Mouse (Mus musculus): ENCODE measurements at regions not wholly inside any gene's neighbourhood (a gene's known extent, or its start where the extent isn't known, plus 50 kb on each side); places are given as distances from the start of the nearest gene placed in this dataset.

- DNase-seq = no peak
Measured at GRCm38 (mm10) chr11:20929426-20929825, 98.6 kb upstream of the Lgalsl start.

DNA sequence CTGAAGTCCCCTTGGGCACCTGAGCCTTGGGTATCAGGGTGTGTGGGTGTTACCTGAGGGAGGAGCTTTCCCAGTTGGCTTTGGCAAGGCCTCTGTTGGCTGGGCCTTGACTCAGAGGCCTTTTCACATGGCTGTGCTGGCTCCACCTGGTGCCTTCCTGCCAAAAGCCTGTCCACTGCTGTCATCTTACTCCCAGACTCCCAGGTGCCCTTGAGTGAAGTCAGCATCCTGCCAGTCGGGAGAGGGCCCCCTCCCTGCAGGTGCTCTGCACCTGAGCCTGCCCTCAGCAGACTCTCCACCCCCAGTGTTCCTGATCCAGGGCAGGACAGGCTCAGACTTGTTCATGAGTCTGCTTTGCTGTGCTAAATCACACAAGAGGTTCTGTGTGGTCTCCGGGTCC is 99.2 kb upstream of the Lgalsl start:
- no peak for DNase-seq

GRCm38 (mm10) chr11:20930573-20930972 is 99.7 kb upstream of the Lgalsl start:
- DNase-seq = no peak

DNA sequence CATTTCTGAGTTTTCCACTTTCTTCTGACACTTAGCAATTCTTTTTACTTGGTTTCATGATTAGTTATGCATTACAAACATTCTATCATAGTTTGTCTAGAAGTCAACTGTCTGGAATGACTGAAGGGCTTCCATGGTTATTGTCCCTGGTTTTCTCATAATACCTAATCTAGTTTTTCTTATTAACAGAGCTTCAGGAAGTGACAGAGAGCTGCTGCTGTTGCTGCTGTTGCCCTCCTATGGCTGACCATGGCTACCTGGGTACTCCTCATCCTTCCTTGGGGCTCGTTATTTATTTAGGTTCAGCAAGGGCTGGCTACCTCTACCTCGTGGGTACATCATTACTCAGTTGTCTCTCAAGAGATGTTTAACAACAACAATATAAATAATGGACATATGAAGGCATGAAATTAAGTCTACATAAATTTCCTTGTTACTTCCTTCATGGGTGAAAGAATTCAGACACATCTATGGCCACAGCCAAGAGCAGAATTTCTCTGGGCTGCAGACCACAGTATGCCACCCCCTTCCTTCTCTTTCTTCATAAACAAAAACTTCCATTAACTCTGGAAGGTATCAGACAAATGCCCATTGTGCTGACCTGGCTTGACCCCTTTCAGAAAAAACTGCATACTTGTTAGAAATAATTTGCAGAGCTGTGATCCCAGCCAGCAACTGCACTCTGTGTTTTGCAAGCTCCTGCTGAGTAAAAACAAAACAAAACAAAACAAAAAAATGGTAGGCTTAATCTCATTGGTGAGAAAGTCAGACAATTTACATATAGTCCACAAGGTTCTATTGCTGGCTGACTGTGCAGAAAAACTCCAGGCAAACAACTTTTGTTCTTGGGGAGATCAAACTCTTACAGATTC is 103.6 kb upstream of the Lgalsl start:
- no peak for DNase-seq

DNA sequence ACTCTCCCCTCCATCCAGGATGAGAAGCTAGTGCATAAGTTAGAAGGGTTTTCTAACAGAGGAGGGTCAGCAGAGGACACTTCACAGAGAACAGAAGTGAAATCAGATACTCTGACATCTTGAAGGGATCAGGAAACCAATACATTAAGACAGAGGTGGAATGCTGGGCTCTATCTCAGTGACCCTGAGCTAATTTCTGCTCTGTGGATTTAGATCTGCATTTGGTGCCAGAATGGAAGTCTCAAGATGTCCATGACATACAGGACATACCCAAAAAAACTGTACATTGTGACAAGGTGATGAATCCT is 104.2 kb upstream of the Lgalsl start:
- DNase-seq = no peak

GRCm38 (mm10) chr11:20935910-20936309 is 105.1 kb upstream of the Lgalsl start:
- DNase-seq = no peak

- no peak for DNase-seq
Measured at GRCm38 (mm10) chr11:20936996-20937395, 106.1 kb upstream of the Lgalsl start.

DNA sequence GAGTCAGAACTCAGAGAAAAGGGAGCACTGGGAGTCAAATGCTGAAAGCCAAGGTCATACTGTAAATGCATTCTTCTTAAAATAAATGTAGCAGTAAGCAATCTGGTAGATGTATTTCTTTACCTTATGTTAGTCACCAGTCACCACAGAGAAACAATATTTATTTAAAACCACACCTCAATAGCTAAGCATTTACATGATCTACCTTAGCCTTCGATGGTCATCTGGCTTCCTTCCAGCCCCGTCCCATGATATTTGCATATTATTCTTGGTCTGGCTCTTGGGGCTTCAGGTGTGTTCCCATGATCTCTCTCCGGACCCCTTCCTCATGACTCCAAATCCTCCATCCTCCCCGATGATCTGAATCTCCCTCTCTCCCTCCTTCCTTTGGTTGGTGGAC is 107.1 kb upstream of the Lgalsl start:
- DNase-seq = no peak

DNA sequence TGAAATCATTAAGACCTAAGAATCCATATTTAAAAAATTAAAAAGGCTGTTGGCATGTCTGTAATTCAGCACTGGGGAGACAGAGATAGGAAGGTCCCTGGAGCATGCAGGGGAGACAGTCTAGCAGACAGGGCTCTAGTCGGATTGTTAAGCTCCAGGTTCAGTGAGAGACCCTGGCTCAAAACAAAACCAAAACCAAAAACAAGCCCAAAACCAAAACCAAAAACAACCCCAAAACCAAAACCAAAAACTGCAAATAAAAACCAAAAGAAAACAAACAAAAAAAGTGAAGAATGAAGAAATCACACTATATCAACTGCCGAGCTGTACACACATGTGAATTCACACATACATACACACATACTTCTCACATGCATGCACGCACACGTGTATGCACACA is 108.8 kb upstream of the Lgalsl start:
- no peak for DNase-seq

DNA sequence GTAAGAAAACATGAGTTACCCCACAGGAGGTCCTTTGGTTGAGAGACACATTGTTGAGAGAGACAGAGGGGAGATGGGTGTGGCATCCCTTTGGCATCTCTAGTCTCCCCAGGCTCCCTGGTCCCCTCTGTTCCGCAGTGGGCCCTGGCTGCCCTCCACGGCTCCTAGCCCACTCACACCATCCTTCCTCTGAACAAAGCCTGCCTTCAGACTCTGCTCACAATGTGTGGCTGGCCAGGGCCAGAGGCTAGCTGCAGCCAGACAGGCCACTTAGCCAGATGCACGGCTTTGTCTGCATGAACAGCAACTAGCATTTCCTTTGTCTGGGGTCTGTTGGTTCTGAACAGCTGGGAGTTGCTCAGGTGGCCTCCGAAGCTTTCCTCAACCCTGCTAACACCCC is 110.7 kb upstream of the Lgalsl start:
- DNase-seq = no peak

- no peak for DNase-seq
Measured at GRCm38 (mm10) chr11:20955561-20955960, 124.7 kb upstream of the Lgalsl start.

GRCm38 (mm10) chr11:20957766-20958165 is 126.9 kb upstream of the Lgalsl start:
- DNase-seq = no peak

- DNase-seq = peak; percentile 10
Measured at GRCm38 (mm10) chr11:20958233-20958632, 127.4 kb upstream of the Lgalsl start.

DNA sequence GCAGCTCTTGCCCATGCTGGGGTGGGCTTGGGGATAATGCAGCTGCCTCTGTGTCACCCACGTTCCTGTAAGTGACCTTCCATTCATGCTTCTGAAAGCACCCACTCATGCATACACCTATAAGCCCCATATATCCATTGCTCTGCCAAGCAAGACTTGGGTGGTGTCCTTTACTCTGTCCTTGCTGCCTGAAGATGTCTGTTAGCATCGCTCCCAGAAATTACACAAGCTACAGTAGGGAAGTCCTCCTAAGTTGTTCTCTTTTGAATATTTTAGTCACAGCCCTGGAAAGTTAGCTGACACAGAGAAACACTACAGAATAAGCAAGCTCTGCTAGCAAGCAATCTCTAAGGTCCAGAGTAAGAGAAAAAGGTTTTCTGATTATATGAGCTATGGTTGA is 129.2 kb upstream of the Lgalsl start:
- no peak for DNase-seq

- no peak for DNase-seq
Measured at GRCm38 (mm10) chr11:20960750-20961149, 129.9 kb upstream of the Lgalsl start.

DNA sequence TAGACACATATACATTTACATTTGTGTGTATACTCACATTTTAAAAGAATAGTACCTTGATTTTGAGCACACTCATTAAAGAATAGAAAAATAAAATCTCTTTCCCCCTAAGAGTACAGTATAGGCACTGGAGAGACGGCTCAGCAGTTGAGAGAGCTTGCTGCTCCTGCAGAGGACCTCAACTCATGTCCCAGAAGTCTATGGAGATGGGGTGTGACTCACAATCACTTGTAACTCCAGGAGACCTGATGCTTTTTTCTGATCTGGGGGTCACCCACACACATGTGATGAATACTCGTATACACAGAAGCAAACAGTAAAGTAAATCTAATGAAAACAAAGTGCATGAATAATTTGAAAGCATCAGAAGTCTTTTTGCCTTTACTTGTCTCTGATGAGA is 129.5 kb upstream of the Peli1 start:
- DNase-seq = no peak

GRCm38 (mm10) chr11:20965575-20966239 is 125.4 kb upstream of the Peli1 start:
- no peak for DNase-seq

- no peak for DNase-seq
Measured at GRCm38 (mm10) chr11:20967321-20967984, 123.6 kb upstream of the Peli1 start.

DNA sequence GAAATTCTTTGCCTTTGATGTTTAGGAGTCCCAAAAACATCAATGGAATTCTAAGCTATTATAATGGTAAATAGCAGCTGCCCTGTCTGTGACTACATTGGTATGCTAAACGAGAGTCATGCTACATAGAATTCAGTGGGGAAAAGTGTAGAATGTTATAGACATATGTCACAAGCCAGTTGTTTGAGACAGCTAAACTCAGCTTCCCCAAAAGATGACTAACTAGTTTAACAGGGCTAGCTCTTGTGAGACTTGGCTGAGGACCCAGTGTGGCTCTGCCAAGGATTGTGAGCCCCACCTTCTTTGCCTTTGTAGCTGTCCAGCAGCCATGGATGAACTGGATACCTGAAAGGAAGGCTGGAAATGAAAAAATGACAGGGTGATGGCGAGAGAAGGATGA is 122.8 kb upstream of the Peli1 start:
- DNase-seq = no peak

- no peak for DNase-seq
Measured at GRCm38 (mm10) chr11:20973141-20973540, 118.0 kb upstream of the Peli1 start.

DNA sequence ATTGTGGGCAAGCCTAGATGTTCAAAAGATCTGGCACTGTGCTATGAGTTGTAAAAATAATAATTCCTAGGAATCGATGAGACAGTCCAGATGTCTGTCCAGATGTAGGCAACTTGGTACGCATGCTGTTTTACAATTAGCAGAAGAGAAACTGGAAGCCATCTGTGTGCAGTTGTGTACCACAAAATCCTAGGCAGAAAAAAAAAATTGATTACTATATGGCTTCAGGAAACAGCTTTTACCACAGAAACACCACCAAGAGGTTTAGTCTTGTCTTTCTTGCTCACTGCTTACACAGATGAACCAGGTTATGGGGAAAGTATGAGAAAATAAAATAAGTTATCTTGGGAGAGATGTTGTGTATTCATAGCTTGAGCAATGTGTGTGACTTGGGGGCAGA is 109.5 kb upstream of the Peli1 start:
- no peak for DNase-seq

- no peak for DNase-seq
Measured at GRCm38 (mm10) chr11:20982010-20982409, 109.1 kb upstream of the Peli1 start.

DNA sequence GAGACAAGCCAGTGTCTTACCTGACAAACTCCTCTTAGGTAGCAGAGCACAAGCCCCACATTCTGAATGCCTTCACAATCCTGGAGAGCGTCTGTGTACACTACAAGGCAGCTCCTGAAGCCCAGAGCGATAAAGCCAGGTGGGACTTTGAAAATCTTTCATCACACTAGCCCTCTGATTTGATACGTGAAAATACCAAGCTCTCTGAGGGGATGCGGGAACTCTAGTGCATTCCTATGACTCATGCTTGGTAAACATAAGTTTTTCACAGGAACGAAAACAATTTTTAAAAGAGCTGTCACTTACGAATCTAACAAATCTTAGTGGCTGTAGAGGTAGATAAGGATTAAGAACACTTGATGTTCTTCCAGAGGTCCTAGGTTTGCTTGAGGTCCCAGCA is 108.6 kb upstream of the Peli1 start:
- no peak for DNase-seq

Data from adrenal gland, adult 8-10 months (tissue).